Mouse (Mus musculus) hematopoietic multipotent progenitor cell, adult 10-12 weeks (in vitro differentiated cells): ENCODE measurements around the gene Olfr1098. TPM values are rescaled to one million over a fixed set of nuclear protein-coding genes. Genes with fewer than 3 reads are reported as not detected.

ENCODE experiments used
- polyA plus RNA-seq: library from polyadenylated mRNA; stranded (reverse); fragments of >175 nt; gene quantifications from 2 replicates; pipeline ENCODE4 v1.2.3, GENCODE M21; 2012; ENCODE audit warnings: low replicate concordance

The Olfr1098 gene
- not detected in 2 replicates for polyA plus RNA-seq

GRCm38 (mm10) chr2:86924445-86924844, at the start of gene Olfr1098:
Olfr1098 (minus strand) TSS chr2:86924545.

GRCm38 (mm10) chr2:86960593-86960992, 36.2 kb upstream of the Olfr1098 start, which contains the start of gene Olfr1099:
Olfr1099 (minus strand) TSS chr2:86960693.

GRCm38 (mm10) chr2:86892116-86892515, 32.2 kb downstream of the Olfr1098 start, which contains the start of gene Olfr1097:
Olfr1097 (minus strand) TSS chr2:86892216.

GRCm38 (mm10) chr2:86874702-86875101, 49.6 kb downstream of the Olfr1098 start, which contains the start of gene Gm13723:
Gm13723 (minus strand) TSS chr2:86874802.

Other genes with a start within 250 kb of the Olfr1098 start
- not detected in 2 replicates for gene Olfr1086, start 244.5 kb downstream of the Olfr1098 start, polyA plus RNA-seq
- 0.20 TPM in 1 of 2 replicates, not detected in the other for gene Olfr1087, start 226.2 kb downstream of the Olfr1098 start, polyA plus RNA-seq
- gene Olfr1089, start 190.8 kb downstream of the Olfr1098 start, polyA plus RNA-seq, result not detected in 2 replicates
- not detected in 2 replicates for gene Olfr1090, start 165.6 kb downstream of the Olfr1098 start, polyA plus RNA-seq
- gene Olfr1093, start 142.1 kb downstream of the Olfr1098 start, polyA plus RNA-seq, result not detected in 2 replicates
- not detected in 2 replicates for gene Olfr141, start 114.5 kb downstream of the Olfr1098 start, polyA plus RNA-seq
- gene Olfr1094, start 99.9 kb downstream of the Olfr1098 start, polyA plus RNA-seq, result not detected in 2 replicates
- not detected in 2 replicates for gene Olfr1095, start 72.8 kb downstream of the Olfr1098 start, polyA plus RNA-seq
- not detected in 2 replicates for gene Gm13723, start 49.7 kb downstream of the Olfr1098 start, polyA plus RNA-seq
- not detected in 2 replicates for gene Olfr1097, start 32.3 kb downstream of the Olfr1098 start, polyA plus RNA-seq
- not detected in 2 replicates for gene Olfr1099, start 36.1 kb upstream of the Olfr1098 start, polyA plus RNA-seq
- not detected in 2 replicates for gene Olfr1100, start 55.4 kb upstream of the Olfr1098 start, polyA plus RNA-seq
- not detected in 2 replicates for gene Olfr1101, start 66.7 kb upstream of the Olfr1098 start, polyA plus RNA-seq
- not detected in 2 replicates for gene Olfr1102, start 73.9 kb upstream of the Olfr1098 start, polyA plus RNA-seq
- gene Olfr1104, start 102.5 kb upstream of the Olfr1098 start, polyA plus RNA-seq, result not detected in 2 replicates
- not detected in 2 replicates for gene Olfr1105, start 112.0 kb upstream of the Olfr1098 start, polyA plus RNA-seq
- gene Olfr1106, start 127.7 kb upstream of the Olfr1098 start, polyA plus RNA-seq, result 0.15 TPM in 1 of 2 replicates, not detected in the other
- gene Olfr1107, start 151.3 kb upstream of the Olfr1098 start, polyA plus RNA-seq, result not detected in 2 replicates
- gene Olfr1109, start 171.5 kb upstream of the Olfr1098 start, polyA plus RNA-seq, result not detected in 2 replicates
- gene Olfr259, start 190.0 kb upstream of the Olfr1098 start, polyA plus RNA-seq, result not detected in 2 replicates
- not detected in 2 replicates for gene Olfr1110, start 215.8 kb upstream of the Olfr1098 start, polyA plus RNA-seq
- gene Olfr1111, start 228.1 kb upstream of the Olfr1098 start, polyA plus RNA-seq, result not detected in 2 replicates